Mouse (Mus musculus): ENCODE measurements around the gene Gm49366.

- TF ChIP-seq CTCF (IDR thresholded peaks at IDR 0.05; ENCODE audit: control insufficient read depth, insufficient read depth, insufficient replicate concordance, low read depth, low read length): no peak
- TF ChIP-seq POLR2A (IDR thresholded peaks at IDR 0.05; ENCODE audit: control insufficient read depth, low read depth, low read length): no peak
These were observed 23.6 kb downstream of the Gm49366 start for GRCm38 (mm10) chr12:84062336-84062735.
